Mouse (Mus musculus): ENCODE measurements around the gene Sarnp.
A peak's percentile ranks its signal among the peaks of the same experiment; 100 is the strongest.

Sarnp gene

DNA sequence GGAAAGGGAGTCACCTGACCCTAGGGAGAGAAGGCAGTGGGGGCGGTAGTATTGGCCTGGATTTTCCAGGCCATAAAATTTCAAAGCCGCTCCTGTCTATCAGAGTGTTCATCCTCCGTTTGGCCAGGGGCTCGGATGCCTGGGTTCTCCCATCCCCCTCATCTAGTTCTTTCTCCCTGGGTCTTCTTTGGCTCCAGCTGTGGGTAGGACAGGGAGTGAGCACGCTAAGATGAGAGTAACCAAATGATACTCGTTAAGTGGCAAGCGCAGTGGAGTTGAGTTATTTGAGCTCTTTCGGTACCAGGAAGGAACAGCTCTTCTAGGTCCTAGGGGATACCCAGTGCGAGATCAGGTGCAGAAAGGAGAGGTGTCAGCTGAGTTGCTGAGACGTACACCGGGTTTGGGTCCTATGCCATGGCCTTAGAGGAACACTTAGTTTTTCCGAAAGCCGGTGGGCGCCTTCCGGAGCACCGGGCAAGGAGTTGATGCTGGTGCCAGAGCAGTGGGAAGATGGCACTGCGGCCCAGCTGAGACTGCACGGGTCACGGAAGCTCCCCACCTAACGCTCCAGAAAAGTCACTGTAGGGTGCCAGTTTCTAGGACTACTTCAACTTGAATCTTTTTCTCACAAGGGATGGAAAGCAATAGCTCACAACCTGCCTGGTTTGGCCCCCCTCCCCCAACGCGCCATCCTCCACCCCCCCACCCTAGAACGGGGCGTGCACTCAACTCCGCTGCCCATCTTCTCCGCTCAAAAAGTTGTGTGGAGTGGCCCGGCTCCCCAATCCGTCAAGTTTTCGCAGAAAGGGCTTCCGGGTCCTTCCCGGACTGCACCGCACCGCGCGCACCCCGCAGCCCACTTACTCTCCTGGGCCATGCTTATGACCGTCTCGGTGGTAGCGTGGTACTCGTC is 73.5 kb downstream of the Sarnp start:
- DNase-seq (ENCODE audit: low read depth, low spot score): no peak

DNA sequence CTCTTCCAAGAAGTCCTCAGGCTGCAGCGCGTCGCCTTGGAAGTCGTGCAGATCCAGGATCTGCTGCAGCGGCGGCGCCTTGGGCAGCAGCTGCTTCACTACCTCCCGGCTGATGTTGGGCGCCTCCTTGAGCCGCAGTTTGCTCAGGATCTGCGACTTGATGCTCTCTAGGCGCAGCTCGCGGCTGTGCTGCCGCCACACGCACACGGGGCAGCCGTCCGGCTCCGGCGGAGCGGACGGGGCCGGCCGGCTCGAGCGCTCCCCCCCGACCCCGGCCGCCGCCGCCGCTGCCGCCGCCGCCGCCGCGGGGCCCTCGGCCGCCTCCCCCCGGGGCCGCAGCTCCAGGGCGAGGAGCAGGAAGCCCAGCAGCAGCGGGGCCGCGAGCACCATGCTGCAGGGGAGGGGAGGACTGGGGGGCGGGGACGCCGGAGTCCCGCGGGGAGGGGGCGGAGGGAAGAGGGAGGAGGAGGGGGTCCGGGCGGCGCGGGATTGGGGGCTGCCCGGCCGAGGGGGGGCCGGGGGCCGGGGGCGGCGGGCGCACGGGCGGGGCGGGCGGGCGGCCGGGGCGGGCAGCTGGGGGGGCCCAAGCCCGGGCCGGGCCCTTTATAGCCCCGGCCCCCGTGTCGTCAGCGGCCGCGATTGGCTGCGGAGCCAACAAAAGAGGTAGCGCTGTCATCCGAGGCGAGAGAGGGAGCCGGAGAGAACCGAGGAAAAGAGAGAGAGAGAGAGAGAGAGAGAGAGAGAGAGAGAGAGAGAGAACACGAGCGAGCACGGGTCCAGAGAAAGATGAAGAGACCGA is 74.4 kb downstream of the Sarnp start, which contains the start of gene Gdf11:
Gdf11 (minus strand) TSS at position 423 of the 799 bp plus-strand sequence.
- no peak for DNase-seq (ENCODE audit: low read depth, low spot score)

DNA sequence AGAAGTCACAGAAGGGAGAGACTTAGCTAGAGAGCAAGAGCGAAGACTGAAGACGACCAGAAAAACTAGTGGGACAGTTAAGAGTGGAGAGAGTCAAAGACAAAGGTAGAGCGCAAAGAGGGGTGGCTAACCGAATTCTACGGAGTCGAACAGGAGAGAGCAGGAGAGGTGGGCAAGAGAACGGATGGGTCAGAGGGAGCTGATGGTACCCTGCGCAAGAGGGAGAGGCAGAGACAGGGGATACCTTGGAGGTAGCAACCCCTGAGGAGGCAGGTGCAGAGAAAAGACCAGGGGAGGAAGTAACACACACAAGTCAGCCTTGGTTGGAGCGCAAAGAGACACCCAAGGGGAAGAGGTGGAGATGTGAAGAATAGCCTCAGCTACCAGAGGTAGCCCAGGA is 75.1 kb downstream of the Sarnp start:
- DNase-seq (ENCODE audit: low read depth, low spot score): no peak

DNA sequence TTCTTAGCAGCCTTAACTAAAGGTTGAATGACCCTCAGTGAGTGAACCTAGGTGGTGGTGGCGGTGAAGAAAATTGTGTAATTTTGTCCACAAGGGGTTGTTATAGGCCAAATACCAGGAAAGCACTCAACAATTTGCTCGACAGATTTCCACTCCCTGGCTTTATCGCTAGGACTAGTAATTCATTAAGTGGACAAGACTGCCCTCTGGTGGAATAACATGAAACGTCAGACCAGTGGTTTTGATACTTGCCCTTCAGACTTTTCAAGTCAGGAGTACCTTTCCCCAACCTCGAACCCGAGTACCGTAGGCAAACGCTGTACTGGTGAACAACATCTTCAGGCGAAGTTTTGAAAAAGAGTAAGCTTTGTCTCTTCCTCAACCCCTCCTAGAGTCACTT is 78.3 kb downstream of the Sarnp start:
- peak; percentile 67 for DNase-seq (ENCODE audit: low read depth, low spot score)

DNA sequence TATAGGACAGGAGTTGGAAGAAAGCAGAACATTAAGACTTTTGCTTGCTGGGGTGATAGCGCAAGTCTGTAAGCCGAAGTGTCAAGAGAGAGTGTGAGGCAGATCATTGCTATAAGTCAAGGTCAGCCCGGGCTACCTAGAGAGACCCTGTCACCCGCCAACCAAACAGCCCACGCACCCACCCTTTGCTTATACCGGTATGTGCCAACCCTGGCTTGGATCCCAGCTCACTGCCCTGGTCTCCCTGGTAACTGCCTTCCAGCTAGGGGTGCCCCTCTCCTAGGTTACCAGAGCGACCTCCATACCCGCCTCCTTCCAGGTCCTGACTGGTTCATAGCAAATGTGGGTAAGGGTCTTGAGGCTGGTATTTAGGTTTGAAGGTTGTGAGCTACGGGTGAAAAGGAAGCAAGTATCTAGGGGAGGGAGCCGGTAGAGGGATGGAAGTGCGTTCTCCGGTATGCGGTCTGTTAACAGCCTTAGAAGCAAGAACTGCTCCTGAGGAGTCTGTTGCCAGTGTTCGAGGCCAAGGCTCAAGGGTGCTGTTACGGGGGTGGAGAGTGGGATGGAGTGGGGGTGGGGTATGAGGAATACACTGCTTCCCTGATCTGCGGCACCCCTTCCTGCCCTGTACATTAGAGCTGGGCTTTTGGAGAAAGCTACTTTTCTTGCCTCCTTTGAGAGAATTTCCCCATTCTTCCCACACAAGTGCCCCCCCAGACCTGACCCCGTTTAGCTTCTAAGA is 79.0 kb downstream of the Sarnp start:
- no peak for DNase-seq (ENCODE audit: low read depth, low spot score)

DNA sequence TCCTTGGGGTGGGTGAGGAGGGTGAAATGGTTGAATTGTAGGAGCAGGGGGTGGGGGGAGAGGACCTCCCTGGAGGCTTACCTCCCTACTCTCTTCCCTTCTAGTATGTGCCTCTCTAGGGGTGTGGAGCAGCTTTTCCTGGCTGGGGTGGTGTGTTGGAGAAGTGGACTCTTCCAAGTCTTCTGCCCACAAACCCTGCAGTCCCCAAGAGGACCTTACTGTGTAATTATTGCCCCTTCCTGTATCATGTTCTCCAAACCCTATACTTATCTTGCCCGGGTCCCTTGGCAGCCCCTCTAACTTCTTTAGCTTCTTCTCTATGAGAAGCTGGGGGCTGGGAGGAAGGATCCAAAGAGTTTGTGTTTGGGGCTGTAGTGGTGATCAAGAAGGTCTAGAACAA is 79.7 kb downstream of the Sarnp start:
- DNase-seq (ENCODE audit: low read depth, low spot score): no peak

DNA sequence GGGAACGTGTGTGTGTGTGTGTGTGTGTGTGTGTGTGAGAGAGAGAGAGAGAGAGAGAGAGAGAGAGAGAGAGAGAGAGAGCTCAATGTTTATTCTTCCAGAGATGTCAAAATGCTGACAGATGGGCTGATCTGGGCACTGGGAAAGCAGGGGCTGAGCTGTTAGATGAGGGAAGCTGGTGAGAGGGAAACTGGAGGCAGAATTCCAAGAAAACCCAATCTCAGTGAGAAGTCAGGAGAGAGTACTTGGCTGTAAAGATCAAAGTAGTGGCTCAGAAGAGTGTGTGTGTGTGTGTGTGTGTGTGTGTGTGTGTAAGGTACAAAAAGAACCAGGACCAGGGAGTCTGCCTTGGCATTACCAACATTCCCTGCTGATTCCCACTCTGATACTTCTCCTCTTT is 80.4 kb downstream of the Sarnp start:
- DNase-seq (ENCODE audit: low read depth, low spot score): no peak

DNA sequence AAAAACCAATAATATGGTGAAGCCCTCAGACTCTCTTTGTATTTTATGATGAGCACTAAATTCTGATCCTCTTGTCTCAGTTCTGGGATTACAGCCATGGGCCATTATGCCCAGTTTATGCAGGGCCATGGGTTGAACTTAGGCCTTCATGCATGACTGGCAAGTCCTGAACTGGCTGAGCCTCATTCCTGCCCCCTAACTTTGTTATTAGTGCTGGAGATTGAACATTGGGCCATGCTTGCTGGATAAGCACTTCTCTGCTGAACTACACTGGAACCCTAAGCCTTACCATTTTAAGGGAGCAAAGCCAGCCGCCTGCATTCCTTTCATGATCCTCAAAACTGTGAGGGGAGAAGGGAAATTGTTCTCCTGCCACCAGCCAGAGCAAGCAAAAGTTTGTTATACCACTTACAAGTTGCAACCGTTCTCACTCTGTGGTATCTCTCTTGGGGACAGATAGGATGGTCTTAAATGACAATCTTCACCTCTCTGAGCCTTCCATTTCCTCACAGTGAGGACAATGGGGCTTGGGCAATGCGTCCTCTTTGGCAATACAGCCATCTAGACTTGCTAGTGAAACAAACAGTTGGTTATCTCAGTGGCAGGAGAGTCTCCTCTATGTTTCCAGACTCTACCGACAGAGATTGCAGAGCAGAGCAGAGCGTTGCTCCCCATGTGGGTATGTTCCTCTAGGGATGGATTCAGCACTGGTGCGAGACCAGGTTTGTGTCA is 82.8 kb downstream of the Sarnp start:
- no peak for DNase-seq (ENCODE audit: low read depth, low spot score)

DNA sequence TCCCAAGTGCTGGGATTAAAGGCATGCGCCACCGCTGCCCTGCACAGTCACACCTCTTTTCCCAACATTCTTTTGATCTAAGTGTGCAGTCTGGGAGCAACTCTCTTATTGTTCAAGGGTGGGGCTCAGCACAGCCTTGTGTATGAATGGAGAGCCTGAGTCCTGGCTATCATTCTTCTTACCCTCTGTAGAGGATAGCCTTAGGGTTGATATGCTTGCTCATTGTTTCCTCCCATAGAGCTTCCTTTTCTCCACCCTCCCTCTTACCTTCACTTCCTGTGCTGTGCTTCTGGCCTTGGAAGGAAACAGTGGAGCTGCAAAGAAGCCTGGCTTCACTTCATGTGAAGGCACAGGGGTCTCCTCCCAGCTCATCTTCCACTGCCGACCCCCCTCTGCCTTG is 83.6 kb downstream of the Sarnp start, which contains the start of gene Cd63:
Cd63 (plus strand) TSS at position 292 of the 400 bp plus-strand sequence.
- DNase-seq (ENCODE audit: low read depth, low spot score): no peak

DNA sequence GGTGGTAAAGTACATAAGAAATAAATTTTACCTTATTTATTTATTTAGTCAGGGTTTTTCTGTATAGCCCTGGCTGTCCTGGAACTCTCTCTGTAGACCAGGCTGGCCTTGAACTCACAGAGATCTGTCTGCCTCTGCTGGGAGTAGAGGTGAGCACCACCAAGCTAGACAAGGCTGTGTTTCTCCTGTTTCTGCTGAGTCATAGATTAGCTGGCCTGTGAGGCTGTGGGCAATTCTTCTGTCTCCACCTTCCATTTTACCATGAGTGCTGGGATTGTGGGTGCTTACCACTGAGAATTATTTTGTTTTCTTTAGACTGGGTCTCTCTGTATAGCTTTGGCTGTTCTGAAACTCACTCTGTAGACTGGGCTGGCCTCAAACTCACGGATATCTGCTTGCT is 84.3 kb downstream of the Sarnp start:
- no peak for DNase-seq (ENCODE audit: low read depth, low spot score)

DNA sequence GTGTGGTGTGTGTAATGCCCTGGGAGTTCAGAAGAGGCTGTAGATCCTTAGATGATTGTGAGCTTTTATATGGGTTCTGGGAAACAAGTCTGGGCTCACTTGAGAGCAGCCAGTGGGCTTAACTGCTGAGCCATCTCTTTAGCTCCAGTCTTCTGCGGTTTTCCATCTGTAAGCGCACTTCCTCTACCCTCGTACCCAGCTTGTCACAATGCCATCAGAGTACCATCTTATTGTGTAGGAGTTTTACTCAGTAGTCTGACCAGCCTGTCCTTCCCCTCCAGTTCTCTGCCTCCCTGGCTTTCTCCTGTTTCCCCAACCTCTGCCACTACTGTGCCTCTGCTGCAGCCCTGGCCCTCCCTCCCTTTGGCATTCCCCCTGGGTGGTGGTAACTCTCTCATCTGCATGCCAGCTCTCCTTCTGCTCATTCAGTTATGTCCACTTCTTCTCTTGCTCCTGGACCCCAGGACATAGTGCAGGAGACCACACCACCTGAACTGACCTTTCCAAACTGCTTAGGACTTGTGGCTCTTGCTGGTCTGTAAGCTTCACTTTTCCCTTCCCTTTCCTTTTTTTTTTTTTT is 85.4 kb downstream of the Sarnp start:
- no peak for DNase-seq (ENCODE audit: low read depth, low spot score)

DNA sequence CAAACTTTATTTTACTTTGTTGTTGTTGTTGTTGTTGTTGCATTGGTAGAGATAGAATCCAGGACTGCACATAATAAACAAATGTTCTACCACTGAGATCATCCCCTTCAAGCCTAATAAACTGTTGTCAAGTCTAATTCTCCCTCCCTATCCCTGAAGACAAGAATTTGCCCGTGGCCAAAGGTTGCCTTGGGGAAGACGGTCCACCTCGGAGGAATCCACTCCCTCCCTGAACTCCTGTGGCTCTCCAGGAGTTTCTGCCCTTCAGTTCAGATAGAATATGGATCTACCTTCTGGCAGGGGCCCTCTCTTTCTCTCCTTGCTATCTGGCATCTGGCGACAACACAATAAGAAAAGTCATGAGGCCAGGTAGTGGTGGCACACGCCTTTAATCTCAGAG is 87.7 kb downstream of the Sarnp start:
- no peak for DNase-seq (ENCODE audit: low read depth, low spot score)

DNA sequence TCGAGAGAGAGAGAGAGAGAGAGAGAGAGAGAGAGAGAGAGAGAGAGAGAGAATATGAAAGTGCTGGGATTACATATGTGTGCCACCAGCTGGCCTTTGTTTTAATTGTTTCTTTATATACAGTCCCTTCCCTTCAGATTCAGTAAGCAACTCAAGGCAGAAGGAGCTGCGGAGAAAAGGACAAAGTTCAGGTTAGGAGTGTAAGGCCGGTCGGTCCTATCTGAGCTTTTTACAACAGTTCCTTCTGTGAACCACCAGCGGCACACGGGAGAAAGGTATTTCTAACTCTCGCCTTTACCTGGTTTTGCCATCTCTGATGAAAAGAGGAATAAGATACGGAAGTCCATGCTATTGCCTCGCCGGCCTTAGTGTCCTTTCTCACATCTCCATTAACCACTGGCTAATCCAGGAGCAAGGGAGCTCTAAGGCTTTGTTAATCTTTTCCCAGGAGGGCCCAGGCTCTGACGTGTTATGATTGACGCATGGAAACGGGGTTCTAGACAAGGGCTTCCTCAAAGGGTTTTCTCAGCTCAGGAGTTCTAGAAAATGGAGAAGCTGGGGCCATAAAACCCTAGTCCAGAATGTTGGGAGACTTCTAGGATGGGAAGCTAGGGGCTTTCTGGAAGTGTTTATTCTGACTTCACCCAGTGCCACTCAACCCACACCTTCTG is 91.8 kb downstream of the Sarnp start:
- DNase-seq (ENCODE audit: low read depth, low spot score): no peak

DNA sequence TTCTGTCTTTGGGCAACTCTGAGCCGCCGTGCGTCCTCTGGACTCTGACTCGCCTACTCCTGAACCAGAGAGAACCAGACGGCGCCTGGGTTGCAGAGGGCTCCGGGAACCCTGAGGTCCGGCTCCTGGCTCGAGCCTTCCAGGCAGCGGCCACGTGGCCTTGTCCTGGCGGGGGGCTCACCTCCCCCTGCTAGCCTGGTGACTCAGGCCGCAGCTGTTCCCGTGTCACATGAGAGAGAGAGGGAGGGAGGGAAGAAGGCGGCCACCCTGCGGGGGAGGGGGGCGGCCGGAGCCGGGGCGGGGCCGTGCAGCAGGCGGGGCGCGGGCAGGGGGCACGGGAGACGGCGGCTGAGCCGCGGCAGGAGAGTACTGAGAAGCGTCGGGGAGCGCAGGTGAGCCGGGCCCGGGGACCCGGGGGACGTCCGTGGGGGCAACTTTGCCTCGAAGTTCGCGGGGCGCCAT is 92.5 kb downstream of the Sarnp start:
- no peak for DNase-seq (ENCODE audit: low read depth, low spot score)

DNA sequence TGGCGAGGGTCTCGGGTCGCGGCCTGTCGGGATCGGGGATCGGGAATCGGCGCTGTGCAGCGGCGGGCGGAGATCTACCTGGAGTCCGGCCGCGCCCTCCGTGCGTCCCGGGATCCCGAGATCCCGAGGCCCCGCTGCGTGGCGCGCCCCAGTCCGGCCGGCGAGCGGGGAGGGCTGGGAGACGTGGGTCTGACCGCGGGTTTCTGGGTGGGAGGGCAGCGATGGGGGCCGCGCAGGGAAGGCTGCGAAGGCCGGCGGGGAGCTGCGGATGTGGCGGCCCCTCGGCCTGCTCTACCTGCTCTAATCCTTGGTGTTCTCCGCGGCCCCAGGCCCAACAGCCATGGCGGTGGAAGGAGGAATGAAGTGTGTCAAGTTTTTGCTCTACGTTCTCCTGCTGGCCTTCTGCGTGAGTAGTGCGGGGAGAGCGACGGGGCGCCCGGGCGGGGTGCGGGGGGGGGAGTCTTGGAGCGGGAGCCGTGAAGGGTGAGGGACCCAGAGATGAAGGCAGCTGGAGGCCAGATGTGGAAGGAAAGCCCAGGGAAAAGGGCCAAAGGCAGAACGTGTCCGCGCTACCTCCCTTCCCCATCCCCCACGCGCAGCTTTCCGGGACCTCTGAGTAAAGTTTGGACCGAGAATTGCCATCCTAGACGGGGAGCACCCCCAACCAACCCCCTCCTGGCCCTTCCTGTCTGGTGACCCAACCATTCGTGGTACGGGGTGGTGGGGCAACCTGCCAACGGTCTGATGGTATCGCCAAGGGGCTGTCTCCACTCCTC is 93.1 kb downstream of the Sarnp start:
- no peak for DNase-seq (ENCODE audit: low read depth, low spot score)

DNA sequence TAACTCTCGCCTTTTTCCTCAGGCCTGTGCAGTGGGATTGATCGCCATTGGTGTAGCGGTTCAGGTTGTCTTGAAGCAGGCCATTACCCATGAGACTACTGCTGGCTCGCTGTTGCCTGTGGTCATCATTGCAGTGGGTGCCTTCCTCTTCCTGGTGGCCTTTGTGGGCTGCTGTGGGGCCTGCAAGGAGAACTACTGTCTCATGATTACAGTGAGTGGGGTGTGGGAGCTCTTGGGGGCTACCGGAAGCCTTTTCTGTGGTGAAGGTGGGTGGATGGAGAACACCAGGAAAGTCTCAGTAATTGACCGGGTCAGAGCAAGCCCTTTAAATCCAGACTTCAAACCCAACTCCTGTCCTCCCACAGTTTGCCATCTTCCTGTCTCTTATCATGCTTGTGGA is 94.3 kb downstream of the Sarnp start:
- DNase-seq (ENCODE audit: low read depth, low spot score): no peak

DNA sequence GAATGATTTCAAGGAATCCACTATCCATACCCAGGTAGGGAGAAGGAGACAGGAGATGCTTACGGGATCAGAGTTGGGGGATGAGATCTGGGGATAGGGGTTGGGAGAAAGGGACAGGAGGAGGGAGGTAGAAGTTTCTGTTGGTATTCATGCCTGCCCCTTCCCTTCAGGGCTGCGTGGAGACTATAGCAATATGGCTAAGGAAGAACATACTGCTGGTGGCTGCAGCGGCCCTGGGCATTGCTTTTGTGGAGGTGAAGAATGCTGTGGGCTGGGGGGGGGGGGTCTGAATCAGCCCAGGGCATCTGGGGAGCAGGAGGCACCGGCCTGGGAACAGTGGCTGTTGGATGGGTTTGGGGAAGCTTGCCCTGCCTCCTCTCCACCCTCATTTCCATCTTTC is 95.1 kb downstream of the Sarnp start:
- no peak for DNase-seq (ENCODE audit: low read depth, low spot score)

DNA sequence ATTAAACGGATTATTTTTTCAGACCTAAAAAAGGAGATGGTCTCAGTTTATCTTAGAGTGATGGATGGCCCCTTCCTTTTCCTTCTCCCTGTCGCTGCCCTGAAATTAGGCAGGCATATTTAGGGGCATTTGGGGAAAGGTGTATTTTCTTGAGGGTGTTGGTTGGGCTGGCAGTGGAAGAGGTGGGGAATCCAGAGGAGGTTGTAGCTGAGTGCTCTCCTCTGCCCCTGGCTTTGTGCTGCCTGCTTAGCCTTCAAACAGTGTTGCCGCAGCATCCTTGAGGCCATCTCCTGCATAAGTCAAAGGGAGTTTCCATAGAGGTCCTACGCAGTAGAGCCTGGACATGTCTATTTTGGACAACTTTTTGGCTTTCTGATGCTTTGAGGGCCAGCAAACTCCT is 95.7 kb downstream of the Sarnp start:
- no peak for DNase-seq (ENCODE audit: low read depth, low spot score)

DNA sequence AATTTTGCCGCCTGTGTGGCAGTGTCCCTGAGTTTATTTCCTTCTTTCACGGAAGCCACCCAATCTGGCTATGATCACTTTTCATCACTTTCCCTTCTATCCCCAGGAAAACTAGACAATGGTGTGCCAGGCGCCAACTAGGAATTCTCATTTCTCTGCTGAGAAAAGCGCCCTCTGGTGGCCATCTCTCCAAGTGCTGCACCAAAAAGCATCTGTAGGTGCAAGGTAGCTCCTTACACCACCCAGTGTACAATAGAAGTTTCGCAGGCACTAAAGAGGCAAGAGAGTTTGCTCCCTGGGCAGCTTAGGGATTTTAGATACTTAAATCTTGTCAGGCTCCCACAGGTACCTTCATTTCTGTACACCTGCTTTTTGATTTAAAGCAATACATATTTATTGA is 96.1 kb downstream of the Sarnp start:
- peak; percentile 73 for DNase-seq (ENCODE audit: low read depth, low spot score)

Data from WW6 (cell line).